Mouse (Mus musculus): Measurements from ENCODE around the gene Dap. TPM values are rescaled to one million over a fixed set of nuclear protein-coding genes. Genes with fewer than 3 reads are reported as not detected.

Gene Dap
- polyA plus RNA-seq, 1 experiment from 2014 or later: 112 TPM

- Histone ChIP-seq H3K27ac (peak overlapping the region; percentile 91), H3K36me3 (no peaks in the 10 kb centered on the region), H3K4me1 (peaks cover 2% of the 10 kb centered on the region; the same call in 1 of the 2 replicates), H3K9me3 (no peaks in the 10 kb centered on the region), H3K27me3 (no peaks in the 10 kb centered on the region), H3K9ac (0 out of 2 replicates have a peak overlapping the region, but pooled peaks have one; percentile 23), H3K4me3 (peak overlapping the region; percentile 91), H3K4me2 (peak overlapping the region; percentile 68)
- WGBS: 38% methylated on average over 15 of the region's 15 CpGs
- 0 out of 2 replicates have a peak, but pooled peaks have one; percentile 2 for ATAC-seq (ENCODE audit: insufficient number of reproducible peaks, low FRiP score, low TSS enrichment, low read depth)
These were observed 449 bp upstream of the Dap start for GRCm38 (mm10) chr15:31223596-31224134.

- H3K4me3 ChIP-seq: peak overlapping the region; percentile 91
- H3K4me2 ChIP-seq: peak overlapping the region; percentile 68
- H3K4me1 ChIP-seq: peaks cover 2% of the 10 kb centered on the region; the same call in 1 of the 2 replicates
- H3K27me3 ChIP-seq: no peaks in the 10 kb centered on the region
- WGBS: 25% methylated on average over 13 of the region's 13 CpGs
- no peaks in the 10 kb centered on the region for H3K9me3 ChIP-seq
- no peaks in the 10 kb centered on the region for H3K36me3 ChIP-seq
- H3K9ac ChIP-seq: peak overlapping the region; percentile 89
- peak overlapping the region; percentile 91 for H3K27ac ChIP-seq
- no peak for ATAC-seq (ENCODE audit: insufficient number of reproducible peaks, low FRiP score, low TSS enrichment, low read depth)
These were observed 910 bp downstream of the Dap start for GRCm38 (mm10) chr15:31224806-31225642.

GRCm38 (mm10) chr15:31225643-31226325 is 1.7 kb downstream of the Dap start:
- Histone ChIP-seq H3K4me3 (peak overlapping the region; percentile 91), H3K4me2 (peak overlapping the region; percentile 68), H3K9ac (no peak overlapping the region), H3K9me3 (no peaks in the 10 kb centered on the region), H3K27me3 (no peaks in the 10 kb centered on the region), H3K27ac (no peak overlapping the region), H3K36me3 (0 out of 2 replicates have a peak, but pooled peaks cover 4% of the 10 kb centered on the region), H3K4me1 (peaks cover 2% of the 10 kb centered on the region; the same call in 1 of the 2 replicates)
- WGBS: 61% methylated on average over 4 of the region's 4 CpGs
- no peak for ATAC-seq (ENCODE audit: insufficient number of reproducible peaks, low FRiP score, low TSS enrichment, low read depth)

GRCm38 (mm10) chr15:31226464-31226863 is 2.4 kb downstream of the Dap start:
- Histone ChIP-seq H3K27ac (no peak overlapping the region), H3K4me2 (0 out of 2 replicates have a peak overlapping the region, but pooled peaks have one; percentile 3), H3K4me3 (no peak overlapping the region), H3K9me3 (no peaks in the 10 kb centered on the region), H3K4me1 (peaks cover 2% of the 10 kb centered on the region; the same call in 1 of the 2 replicates), H3K36me3 (peaks cover 4% of the 10 kb centered on the region; the same call in 1 of the 2 replicates), H3K27me3 (no peaks in the 10 kb centered on the region), H3K9ac (no peak overlapping the region)
- ATAC-seq (ENCODE audit: insufficient number of reproducible peaks, low FRiP score, low TSS enrichment, low read depth): no peak
- WGBS: 75% methylated on average over 6 of the region's 6 CpGs

GRCm38 (mm10) chr15:31227793-31228192 is 3.7 kb downstream of the Dap start:
- Histone ChIP-seq H3K4me1 (peaks cover 2% of the 10 kb centered on the region; the same call in 1 of the 2 replicates), H3K4me2 (no peak overlapping the region), H3K36me3 (peaks cover 7% of the 10 kb centered on the region; the same call in 1 of the 2 replicates), H3K27ac (no peak overlapping the region), H3K27me3 (no peaks in the 10 kb centered on the region), H3K9me3 (no peaks in the 10 kb centered on the region), H3K4me3 (no peak overlapping the region), H3K9ac (no peak overlapping the region)
- no peak for ATAC-seq (ENCODE audit: insufficient number of reproducible peaks, low FRiP score, low TSS enrichment, low read depth)
- WGBS: 89% methylated on average over 8 of the region's 8 CpGs

- no peak overlapping the region for H3K27ac ChIP-seq
- no peaks in the 10 kb centered on the region for H3K9me3 ChIP-seq
- no peaks in the 10 kb centered on the region for H3K27me3 ChIP-seq
- H3K36me3 ChIP-seq: peaks cover 44% of the 10 kb centered on the region
- H3K4me1 ChIP-seq: no peaks in the 10 kb centered on the region
- 93% methylated on average over 1 of the region's 1 CpGs for WGBS
- ATAC-seq (ENCODE audit: insufficient number of reproducible peaks, low FRiP score, low TSS enrichment, low read depth): no peak
- no peak overlapping the region for H3K4me2 ChIP-seq
- no peak overlapping the region for H3K9ac ChIP-seq
- no peak overlapping the region for H3K4me3 ChIP-seq
These were observed 8.9 kb downstream of the Dap start for GRCm38 (mm10) chr15:31233006-31233405.

- Histone ChIP-seq H3K4me3 (no peak overlapping the region), H3K36me3 (peaks cover 58% of the 10 kb centered on the region), H3K27ac (no peak overlapping the region), H3K4me2 (no peak overlapping the region), H3K4me1 (no peaks in the 10 kb centered on the region), H3K9me3 (no peaks in the 10 kb centered on the region), H3K9ac (no peak overlapping the region), H3K27me3 (no peaks in the 10 kb centered on the region)
- ATAC-seq (ENCODE audit: insufficient number of reproducible peaks, low FRiP score, low TSS enrichment, low read depth): no peak
- WGBS: 94% methylated on average over 9 of the region's 9 CpGs
These were observed 11.9 kb downstream of the Dap start for GRCm38 (mm10) chr15:31235794-31236548.

- no peak for ATAC-seq (ENCODE audit: insufficient number of reproducible peaks, low FRiP score, low TSS enrichment, low read depth)
- H3K27ac ChIP-seq: no peak overlapping the region
- peaks cover 63% of the 10 kb centered on the region for H3K36me3 ChIP-seq
- H3K4me2 ChIP-seq: no peak overlapping the region
- no peak overlapping the region for H3K9ac ChIP-seq
- H3K9me3 ChIP-seq: no peaks in the 10 kb centered on the region
- H3K4me1 ChIP-seq: no peaks in the 10 kb centered on the region
- H3K27me3 ChIP-seq: no peaks in the 10 kb centered on the region
- no peak overlapping the region for H3K4me3 ChIP-seq
- WGBS: 88% methylated on average over 9 of the region's 9 CpGs
These were observed 12.4 kb downstream of the Dap start for GRCm38 (mm10) chr15:31236549-31236907.

- H3K9me3 ChIP-seq: no peaks in the 10 kb centered on the region
- no peaks in the 10 kb centered on the region for H3K4me1 ChIP-seq
- WGBS: 76% methylated on average over 11 of the region's 11 CpGs
- no peaks in the 10 kb centered on the region for H3K27me3 ChIP-seq
- H3K4me2 ChIP-seq: no peak overlapping the region
- peaks cover 68% of the 10 kb centered on the region for H3K36me3 ChIP-seq
- H3K27ac ChIP-seq: no peak overlapping the region
- ATAC-seq (ENCODE audit: insufficient number of reproducible peaks, low FRiP score, low TSS enrichment, low read depth): no peak
- H3K9ac ChIP-seq: no peak overlapping the region
- H3K4me3 ChIP-seq: no peak overlapping the region
These were observed 13.3 kb downstream of the Dap start for GRCm38 (mm10) chr15:31237368-31237767.

- Histone ChIP-seq H3K4me1 (no peaks in the 10 kb centered on the region), H3K27me3 (no peaks in the 10 kb centered on the region), H3K9ac (no peak overlapping the region), H3K4me2 (no peak overlapping the region), H3K36me3 (peaks cover 74% of the 10 kb centered on the region), H3K9me3 (no peaks in the 10 kb centered on the region), H3K27ac (no peak overlapping the region), H3K4me3 (no peak overlapping the region)
- no peak for ATAC-seq (ENCODE audit: insufficient number of reproducible peaks, low FRiP score, low TSS enrichment, low read depth)
- 47% methylated on average over 5 of the region's 5 CpGs for WGBS
These were observed 13.8 kb downstream of the Dap start for GRCm38 (mm10) chr15:31237898-31238297.

GRCm38 (mm10) chr15:31238611-31239010 is 14.5 kb downstream of the Dap start:
- Histone ChIP-seq H3K4me1 (no peaks in the 10 kb centered on the region), H3K27ac (no peak overlapping the region), H3K4me2 (no peak overlapping the region), H3K9ac (no peak overlapping the region), H3K4me3 (no peak overlapping the region), H3K9me3 (no peaks in the 10 kb centered on the region), H3K36me3 (peaks cover 77% of the 10 kb centered on the region), H3K27me3 (no peaks in the 10 kb centered on the region)
- WGBS: 49% methylated on average over 11 of the region's 11 CpGs
- no peak for ATAC-seq (ENCODE audit: insufficient number of reproducible peaks, low FRiP score, low TSS enrichment, low read depth)
